Mouse (Mus musculus) hindbrain, postnatal 0 days (tissue): ENCODE measurements around the gene Pdx1. TPM values are rescaled to one million over a fixed set of nuclear protein-coding genes. Genes with fewer than 3 reads are reported as not detected.
A peak's percentile ranks its signal among the peaks of the same experiment; 100 is the strongest.

ENCODE experiments used
- ATAC-seq: fragments of 200-750 bp; cut with Nextera tagmentation; 2 replicates; pipeline ENCODE4 v1.8.0; 2017; ENCODE audit warnings: mild to moderate bottlenecking, moderate TSS enrichment, moderate library complexity
- DNase-seq: peaks from one replicate; pipeline ENCODE4 v3.0.0-alpha.2; 2015; ENCODE audit warnings: low spot score
- H3K27ac ChIP-seq: fragments of 300-500 bp; sonication (generic); 2 replicates; pipeline ENCODE4 v1.5.1; 2014; ENCODE audit warnings: mild to moderate bottlenecking
- H3K27me3 ChIP-seq: fragments of 300-500 bp; sonication (generic); 2 replicates; pipeline ENCODE4 v1.6.1; 2014; ENCODE audit warnings: low read length, mixed read lengths; ENCODE audit not compliant: insufficient read depth
- H3K36me3 ChIP-seq: fragments of 300-500 bp; sonication (generic); 2 replicates; pipeline ENCODE4 v1.6.1; 2014; ENCODE audit warnings: low read length, mixed read lengths; ENCODE audit not compliant: insufficient read depth
- H3K4me1 ChIP-seq: fragments of 300-500 bp; sonication (generic); 2 replicates; pipeline ENCODE4 v1.6.1; 2014; ENCODE audit warnings: antibody characterized with exemption, low read length, mixed read lengths; ENCODE audit not compliant: insufficient read depth
- H3K4me2 ChIP-seq: fragments of 300-500 bp; sonication (generic); 2 replicates; pipeline ENCODE4 v1.6.1; 2014; ENCODE audit warnings: low read depth, mild to moderate bottlenecking, low read length, moderate library complexity, mixed read lengths
- H3K4me3 ChIP-seq: fragments of 300-500 bp; sonication (generic); 2 replicates; pipeline ENCODE4 v1.5.1; 2014; ENCODE audit warnings: low read length
- H3K9ac ChIP-seq: fragments of 300-500 bp; sonication (generic); replicated peaks from 2 replicates; pipeline ENCODE4 v1.6.1; 2014; ENCODE audit warnings: mild to moderate bottlenecking, low read length, moderate library complexity, mixed read lengths
- H3K9me3 ChIP-seq: fragments of 300-500 bp; sonication (generic); 2 replicates; pipeline ENCODE4 v1.6.1; 2016; ENCODE audit warnings: low read length, mixed read lengths
- CTCF ChIP-seq: IDR thresholded peaks from 2 replicates; pipeline ENCODE4 v1.5.1; 2016; ENCODE audit warnings: antibody characterized with exemption, control low read depth, low read depth
- WGBS: fragments of 180-500 bp; shearing (Covaris S2); extraction: QIAGEN DNeasy Blood & Tissue Kit; methylation state at CpG from one replicate; pipeline ENCODE4 v1.1.7; 2014; 5-methylcytosine and 5-hydroxymethylcytosine counted together
- polyA plus RNA-seq: library from polyadenylated mRNA; unstranded; fragments of >200 nt; fragmentation: Nextera tagmentation; extraction: Ambion mirVana; gene quantifications from 2 replicates; pipeline ENCODE4 v1.2.1, GENCODE M21; 2015
- total RNA-seq: library from RNA; depleted of rRNA; stranded (reverse); fragments of >200 nt; gene quantifications from 2 replicates; pipeline ENCODE4 v1.2.3, GENCODE M21; 2014

Gene Pdx1
- total and polyA plus RNA-seq, 2 experiments from 2014 or later = not detected

GRCm38 (mm10) chr5:147284365-147284764, 14.6 kb downstream of the Pdx1 start:
- H3K9me3 ChIP-seq = no peaks in the 10 kb centered on the region
- no peaks in the 10 kb centered on the region for H3K4me1 ChIP-seq
- no peak for ATAC-seq
- DNase-seq = no peak
- TF ChIP-seq CTCF = no peak
- WGBS = 75% methylated on average over 4 of the region's 4 CpGs
- H3K27ac ChIP-seq = no peak overlapping the region
- no peak overlapping the region for H3K4me3 ChIP-seq
- H3K9ac ChIP-seq = no peak overlapping the region
- no peaks in the 10 kb centered on the region for H3K36me3 ChIP-seq
- no peak overlapping the region for H3K4me2 ChIP-seq
- peaks cover 26% of the 10 kb centered on the region for H3K27me3 ChIP-seq

GRCm38 (mm10) chr5:147291764-147292505, 22.2 kb downstream of the Pdx1 start:
- ATAC-seq = no peak
- TF ChIP-seq CTCF = no peak

DNA sequence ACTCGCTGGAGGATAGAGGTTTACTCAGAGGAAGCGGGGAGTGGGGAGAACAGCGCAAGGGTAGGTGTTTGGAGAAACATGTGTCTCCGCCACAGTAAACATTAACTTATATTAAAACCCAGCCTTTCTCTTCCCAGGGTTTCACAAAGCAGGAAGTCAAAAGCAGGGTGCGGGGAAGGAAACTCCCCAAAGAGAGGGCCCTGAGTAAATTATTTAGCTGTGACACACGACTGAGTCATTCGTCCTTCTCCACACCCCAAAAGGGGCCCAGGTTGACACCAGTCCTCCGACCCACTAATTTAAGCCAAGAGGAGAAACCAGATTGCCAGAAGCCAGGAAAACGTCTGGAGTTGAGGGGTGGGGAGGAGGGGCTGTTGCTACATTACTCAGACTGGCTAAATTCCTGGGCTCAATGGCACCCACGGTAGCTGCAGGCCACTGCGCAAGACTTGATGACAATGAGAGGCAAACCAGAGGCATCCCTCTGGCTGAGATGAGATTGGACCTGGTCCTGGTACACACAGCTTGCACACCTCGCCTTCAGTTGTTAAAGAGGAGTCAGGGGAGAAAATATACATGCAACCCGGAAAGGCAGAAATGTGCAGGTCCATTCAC, 22.9 kb downstream of the Pdx1 start:
- no peaks in the 10 kb centered on the region for H3K36me3 ChIP-seq
- H3K27me3 ChIP-seq = peaks cover 50% of the 10 kb centered on the region
- 50% methylated on average over 13 of the region's 13 CpGs for WGBS
- H3K4me1 ChIP-seq = no peaks in the 10 kb centered on the region
- H3K4me3 ChIP-seq = no peak overlapping the region
- TF ChIP-seq CTCF = no peak
- no peak overlapping the region for H3K4me2 ChIP-seq
- H3K27ac ChIP-seq = no peak overlapping the region
- no peaks in the 10 kb centered on the region for H3K9me3 ChIP-seq
- no peak overlapping the region for H3K9ac ChIP-seq
- no peak for DNase-seq
- no peak for ATAC-seq

More at GRCm38 (mm10) chr5:147291764-147292505, 22.2 kb downstream of the Pdx1 start:
- no peaks in the 10 kb centered on the region for H3K4me1 ChIP-seq
- H3K9ac ChIP-seq = no peak overlapping the region
- H3K27me3 ChIP-seq = peaks cover 44% of the 10 kb centered on the region
- no peaks in the 10 kb centered on the region for H3K36me3 ChIP-seq
- H3K4me3 ChIP-seq = no peak overlapping the region
- no peak for DNase-seq
- WGBS = 39% methylated on average over 16 of the region's 16 CpGs
- no peak overlapping the region for H3K27ac ChIP-seq
- H3K4me2 ChIP-seq = no peak overlapping the region
- no peaks in the 10 kb centered on the region for H3K9me3 ChIP-seq

GRCm38 (mm10) chr5:147293127-147293910, 23.6 kb downstream of the Pdx1 start:
- Histone ChIP-seq H3K27me3 (peaks cover 57% of the 10 kb centered on the region), H3K4me2 (no peak overlapping the region), H3K9ac (no peak overlapping the region), H3K9me3 (no peaks in the 10 kb centered on the region), H3K4me1 (no peaks in the 10 kb centered on the region), H3K4me3 (no peak overlapping the region), H3K36me3 (no peaks in the 10 kb centered on the region), H3K27ac (no peak overlapping the region)
- peak; percentile 96 for TF ChIP-seq CTCF
- 19% methylated on average over 18 of the region's 18 CpGs for WGBS
- ATAC-seq (peak; percentile 80; the same call in 1 of the 2 replicates), DNase-seq (peak; percentile 90)

DNA sequence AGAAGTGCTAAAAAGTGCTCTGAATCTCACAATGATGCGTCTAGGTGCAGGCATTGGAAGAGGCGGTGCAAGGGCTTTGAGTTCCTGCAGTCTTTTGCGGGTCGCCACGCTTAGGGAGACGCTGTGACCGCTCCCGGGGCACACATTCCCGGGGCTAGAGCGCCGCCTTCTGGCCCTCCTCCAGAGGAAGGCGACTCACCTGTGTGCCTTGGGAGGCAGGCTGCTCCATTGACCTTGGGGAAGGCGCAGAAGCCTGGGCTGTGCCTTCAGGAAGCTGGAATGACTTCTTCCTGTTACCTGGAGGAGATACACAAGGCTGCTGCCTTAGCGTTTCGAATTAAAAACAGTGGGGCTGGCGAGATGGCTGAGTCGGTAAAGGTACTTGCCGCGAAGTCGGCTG, 24.4 kb downstream of the Pdx1 start:
- WGBS = 13% methylated on average over 20 of the region's 20 CpGs
- peak; percentile 59 for TF ChIP-seq CTCF
- DNase-seq (peak; percentile 38), ATAC-seq (no peak)
- H3K4me2 ChIP-seq = no peak overlapping the region
- no peak overlapping the region for H3K27ac ChIP-seq
- no peak overlapping the region for H3K9ac ChIP-seq
- H3K4me1 ChIP-seq = no peaks in the 10 kb centered on the region
- H3K36me3 ChIP-seq = no peaks in the 10 kb centered on the region
- no peaks in the 10 kb centered on the region for H3K9me3 ChIP-seq
- no peak overlapping the region for H3K4me3 ChIP-seq
- H3K27me3 ChIP-seq = peaks cover 64% of the 10 kb centered on the region

GRCm38 (mm10) chr5:147297249-147297648, 27.5 kb downstream of the Pdx1 start:
- ATAC-seq (no peak), DNase-seq (no peak)
- H3K9ac ChIP-seq = no peak overlapping the region
- TF ChIP-seq CTCF = no peak
- no peak overlapping the region for H3K27ac ChIP-seq
- 62% methylated on average over 5 of the region's 5 CpGs for WGBS
- peaks cover 90% of the 10 kb centered on the region for H3K27me3 ChIP-seq
- no peaks in the 10 kb centered on the region for H3K9me3 ChIP-seq
- H3K4me2 ChIP-seq = no peak overlapping the region
- H3K4me3 ChIP-seq = no peak overlapping the region
- no peaks in the 10 kb centered on the region for H3K4me1 ChIP-seq
- no peaks in the 10 kb centered on the region for H3K36me3 ChIP-seq
